Mouse (Mus musculus) kidney, adult 2 months (tissue): ENCODE data around the gene Klf13.

Experiments
- CTCF ChIP-seq: fragments of 200-500 bp; conservative IDR thresholded peaks from 2 replicates; pipeline ENCODE4 v1.5.1; 2011; ENCODE audit warnings: low read depth, mild to moderate bottlenecking, control low read depth, low read length, moderate library complexity, mixed read lengths; ENCODE audit not compliant: insufficient read depth, insufficient read length
- POLR2A ChIP-seq: fragments of 200-500 bp; IDR thresholded peaks from one replicate; pipeline ENCODE4 v1.6.1; 2011; ENCODE audit warnings: low read depth, low read length, control low read depth

DNA sequence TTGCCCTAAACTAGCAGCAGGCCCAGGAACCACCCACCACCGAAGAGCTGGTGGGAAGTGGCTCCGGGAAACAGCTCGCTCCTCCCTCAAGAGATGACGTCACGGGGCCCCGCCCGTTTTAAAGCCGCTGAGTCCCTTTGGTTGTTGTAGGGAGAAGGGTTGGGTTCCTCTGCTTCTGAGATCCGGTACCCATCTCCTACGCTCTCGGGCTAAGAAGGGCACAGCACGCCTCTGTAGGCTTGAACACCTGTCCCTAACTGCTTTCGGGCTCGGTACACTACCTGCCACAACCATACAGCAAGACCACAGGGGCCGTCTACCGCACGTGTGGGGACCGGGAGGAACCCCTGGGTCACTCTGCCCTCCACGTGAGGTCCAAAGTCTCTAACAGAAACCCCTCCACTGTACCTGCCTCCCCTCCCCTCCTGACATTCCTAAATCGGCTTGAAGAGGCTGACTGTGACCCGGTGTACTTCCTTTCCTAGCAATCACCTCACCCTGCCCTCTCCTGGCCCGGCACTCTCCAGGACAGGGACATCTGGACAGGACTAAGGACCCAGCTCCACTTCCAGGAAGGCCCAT, 80.1 kb downstream of the Klf13 start:
- TF ChIP-seq CTCF: no peak
- TF ChIP-seq POLR2A: peak; percentile 47
